Mouse (Mus musculus) liver, embryonic 11.5 days (tissue): ENCODE measurements at regions not wholly inside any gene's neighbourhood (a gene's known extent, or its start where the extent isn't known, plus 50 kb on each side); places are given as distances from the start of the nearest gene placed in this dataset.
A peak's percentile ranks its signal among the peaks of the same experiment; 100 is the strongest.

ENCODE experiments used
- ATAC-seq: fragments of 200-750 bp; cut with Nextera tagmentation; replicated peaks from 2 replicates; pipeline ENCODE4 v1.8.0; 2017; ENCODE audit warnings: moderate number of reproducible peaks, mild to moderate bottlenecking, moderate TSS enrichment, moderate library complexity; ENCODE audit not compliant: low FRiP score
- DNase-seq: peaks from one replicate; pipeline ENCODE4 v3.0.0-alpha.2; 2017; ENCODE audit warnings: low spot score
- H3K27ac ChIP-seq: fragments of 300-500 bp; sonication (generic); 2 replicates; pipeline ENCODE4 v1.5.1; 2014; ENCODE audit warnings: mild to moderate bottlenecking, low read depth, low read length, control low read depth
- H3K27me3 ChIP-seq: fragments of 300-500 bp; sonication (generic); replicated peaks from 2 replicates; pipeline ENCODE4 v1.6.1; 2014; ENCODE audit warnings: low read length, mixed read lengths; ENCODE audit not compliant: control insufficient read depth, insufficient read depth
- H3K36me3 ChIP-seq: fragments of 300-500 bp; sonication (generic); 2 replicates; pipeline ENCODE4 v1.6.1; 2014; ENCODE audit warnings: mild to moderate bottlenecking, low read length, moderate library complexity, mixed read lengths; ENCODE audit not compliant: control insufficient read depth, insufficient read depth
- H3K4me1 ChIP-seq: fragments of 300-500 bp; sonication (generic); replicated peaks from 2 replicates; pipeline ENCODE4 v1.6.1; 2014; ENCODE audit warnings: low read length, mixed read lengths; ENCODE audit not compliant: control insufficient read depth, insufficient read depth
- H3K4me2 ChIP-seq: fragments of 300-500 bp; sonication (generic); 2 replicates; pipeline ENCODE4 v1.6.1; 2014; ENCODE audit warnings: mild to moderate bottlenecking, control low read depth, moderate library complexity
- H3K4me3 ChIP-seq: fragments of 300-500 bp; sonication (generic); 2 replicates; pipeline ENCODE4 v1.5.1; 2014; ENCODE audit warnings: low read depth, low read length, control low read depth
- H3K9ac ChIP-seq: fragments of 300-500 bp; sonication (generic); 2 replicates; pipeline ENCODE4 v1.6.1; 2014; ENCODE audit warnings: low read depth, low read length, control low read depth
- H3K9me3 ChIP-seq: fragments of 300-500 bp; sonication (generic); 2 replicates; pipeline ENCODE4 v1.6.1; 2016; ENCODE audit warnings: low read length, inconsistent platforms, mixed read lengths; ENCODE audit not compliant: control insufficient read depth
- WGBS: fragments of 180-500 bp; shearing (Covaris S2); extraction: QIAGEN DNeasy Blood & Tissue Kit; methylation state at CpG from one replicate; pipeline ENCODE4 v1.1.7; 2014; 5-methylcytosine and 5-hydroxymethylcytosine counted together

- WGBS, result 64% methylated on average over 5 of the region's 5 CpGs
- H3K9me3 ChIP-seq, result no peaks in the 10 kb centered on the region
- H3K27ac ChIP-seq, result no peak overlapping the region
- no peak overlapping the region for H3K4me2 ChIP-seq
- DNase-seq, result no peak
- H3K9ac ChIP-seq, result no peak overlapping the region
- H3K36me3 ChIP-seq, result no peaks in the 10 kb centered on the region
- H3K27me3 ChIP-seq, result no peaks in the 10 kb centered on the region
- ATAC-seq, result no peak
- H3K4me1 ChIP-seq, result no peaks in the 10 kb centered on the region
- no peak overlapping the region for H3K4me3 ChIP-seq
These were observed 281.6 kb upstream of the Tbx3 start for GRCm38 (mm10) chr5:119388841-119389240.

- H3K4me3 ChIP-seq, result no peak overlapping the region
- no peak overlapping the region for H3K4me2 ChIP-seq
- H3K27me3 ChIP-seq, result no peaks in the 10 kb centered on the region
- H3K9me3 ChIP-seq, result no peaks in the 10 kb centered on the region
- 86% methylated on average over 9 of the region's 9 CpGs for WGBS
- H3K9ac ChIP-seq, result no peak overlapping the region
- H3K27ac ChIP-seq, result no peak overlapping the region
- DNase-seq, result no peak
- ATAC-seq, result no peak
- H3K4me1 ChIP-seq, result no peaks in the 10 kb centered on the region
- no peaks in the 10 kb centered on the region for H3K36me3 ChIP-seq
These were observed 281.1 kb upstream of the Tbx3 start for GRCm38 (mm10) chr5:119389384-119389783.

DNA sequence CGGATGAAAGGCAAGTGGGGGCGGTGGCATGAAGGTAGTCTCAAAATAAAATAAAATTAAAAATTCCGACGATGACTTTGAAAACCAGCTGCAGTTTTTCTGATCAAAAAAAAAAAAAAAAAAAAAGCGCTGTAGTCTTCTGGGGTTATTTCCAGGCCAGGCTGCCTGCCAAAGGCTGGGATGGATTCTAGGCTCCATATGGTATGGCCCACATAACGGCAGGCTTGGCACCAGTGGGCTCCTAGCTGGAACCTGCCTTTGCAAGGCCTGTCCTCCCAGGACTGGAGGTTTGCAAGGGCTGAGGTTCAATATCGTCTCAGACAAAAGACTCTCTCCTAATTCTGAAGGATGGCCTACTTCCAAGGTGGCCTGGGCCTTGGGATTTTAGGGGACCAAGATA lies 280.6 kb upstream of the Tbx3 start:
- WGBS, result 83% methylated on average over 7 of the region's 7 CpGs
- no peak overlapping the region for H3K27ac ChIP-seq
- H3K9me3 ChIP-seq, result no peaks in the 10 kb centered on the region
- H3K9ac ChIP-seq, result no peak overlapping the region
- DNase-seq (no peak), ATAC-seq (no peak)
- no peaks in the 10 kb centered on the region for H3K27me3 ChIP-seq
- H3K4me1 ChIP-seq, result no peaks in the 10 kb centered on the region
- H3K36me3 ChIP-seq, result no peaks in the 10 kb centered on the region
- no peak overlapping the region for H3K4me3 ChIP-seq
- no peak overlapping the region for H3K4me2 ChIP-seq

DNA sequence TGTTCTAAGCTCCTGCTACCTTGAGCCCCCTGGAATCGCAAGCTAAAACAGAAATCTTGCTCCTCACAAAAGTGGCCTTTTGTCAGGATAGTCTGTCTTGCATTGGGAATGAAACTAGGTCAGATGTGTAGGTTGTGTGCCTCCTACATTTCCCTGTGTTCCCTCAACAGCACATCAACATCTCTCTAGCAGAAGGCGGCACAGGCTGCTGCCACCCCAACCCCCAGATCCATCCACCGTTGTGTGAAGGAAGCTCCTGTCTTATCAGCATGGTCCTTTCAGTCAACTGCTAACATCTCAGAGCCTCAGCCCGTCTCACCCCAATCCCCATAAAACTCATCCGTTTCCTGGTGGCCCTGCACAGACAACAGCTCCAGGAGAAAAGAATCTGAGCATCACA lies 272.0 kb upstream of the Tbx3 start:
- H3K9ac ChIP-seq, result no peak overlapping the region
- 37% methylated on average over 5 of the region's 5 CpGs for WGBS
- no peaks in the 10 kb centered on the region for H3K9me3 ChIP-seq
- H3K27ac ChIP-seq, result no peak overlapping the region
- H3K36me3 ChIP-seq, result no peaks in the 10 kb centered on the region
- no peak for DNase-seq
- no peak for ATAC-seq
- no peak overlapping the region for H3K4me2 ChIP-seq
- no peaks in the 10 kb centered on the region; the same call in 1 of the 2 replicates for H3K4me1 ChIP-seq
- H3K27me3 ChIP-seq, result no peaks in the 10 kb centered on the region
- H3K4me3 ChIP-seq, result no peak overlapping the region

- Histone ChIP-seq H3K4me1 (no peaks in the 10 kb centered on the region; the same call in 1 of the 2 replicates), H3K9ac (no peak overlapping the region), H3K27ac (peak overlapping the region; percentile 9; the same call in 1 of the 2 replicates), H3K4me3 (no peak overlapping the region), H3K4me2 (no peak overlapping the region), H3K36me3 (no peaks in the 10 kb centered on the region), H3K9me3 (no peaks in the 10 kb centered on the region), H3K27me3 (no peaks in the 10 kb centered on the region)
- DNase-seq (no peak), ATAC-seq (no peak)
- WGBS, result 8% methylated on average over 6 of the region's 6 CpGs
These were observed 270.1 kb upstream of the Tbx3 start for GRCm38 (mm10) chr5:119400223-119400935.

DNA sequence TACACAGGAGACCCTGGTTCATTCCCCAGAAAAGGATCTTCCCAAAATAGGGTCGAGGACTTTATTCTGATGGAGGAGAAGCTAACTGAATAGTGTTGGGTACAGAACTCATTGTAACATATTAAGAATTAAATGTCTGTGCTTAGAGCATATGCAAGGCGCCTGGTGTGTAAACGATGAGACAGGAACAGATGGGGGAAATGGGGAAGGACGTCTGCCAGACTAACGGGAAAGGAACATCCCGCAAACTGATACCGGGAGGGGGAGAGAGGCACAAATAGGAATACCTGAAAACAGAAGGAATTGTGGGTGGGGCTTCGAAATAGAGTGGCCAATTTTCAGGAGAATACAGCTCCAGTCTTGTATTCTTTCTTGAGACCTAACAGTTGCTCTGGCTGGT lies 268.6 kb upstream of the Tbx3 start:
- H3K27me3 ChIP-seq, result no peaks in the 10 kb centered on the region
- 61% methylated on average over 8 of the region's 8 CpGs for WGBS
- H3K27ac ChIP-seq, result no peak overlapping the region
- ATAC-seq (no peak), DNase-seq (no peak)
- no peaks in the 10 kb centered on the region for H3K36me3 ChIP-seq
- H3K4me2 ChIP-seq, result no peak overlapping the region
- no peak overlapping the region for H3K9ac ChIP-seq
- H3K9me3 ChIP-seq, result no peaks in the 10 kb centered on the region
- no peaks in the 10 kb centered on the region; the same call in 1 of the 2 replicates for H3K4me1 ChIP-seq
- no peak overlapping the region for H3K4me3 ChIP-seq

GRCm38 (mm10) chr5:119402651-119403050 lies 267.8 kb upstream of the Tbx3 start:
- Histone ChIP-seq H3K4me1 (no peaks in the 10 kb centered on the region; the same call in 1 of the 2 replicates), H3K27ac (no peak overlapping the region), H3K9ac (no peak overlapping the region), H3K4me2 (no peak overlapping the region), H3K4me3 (no peak overlapping the region), H3K36me3 (no peaks in the 10 kb centered on the region), H3K27me3 (no peaks in the 10 kb centered on the region), H3K9me3 (no peaks in the 10 kb centered on the region)
- ATAC-seq (no peak), DNase-seq (no peak)
- 79% methylated on average over 17 of the region's 17 CpGs for WGBS

DNA sequence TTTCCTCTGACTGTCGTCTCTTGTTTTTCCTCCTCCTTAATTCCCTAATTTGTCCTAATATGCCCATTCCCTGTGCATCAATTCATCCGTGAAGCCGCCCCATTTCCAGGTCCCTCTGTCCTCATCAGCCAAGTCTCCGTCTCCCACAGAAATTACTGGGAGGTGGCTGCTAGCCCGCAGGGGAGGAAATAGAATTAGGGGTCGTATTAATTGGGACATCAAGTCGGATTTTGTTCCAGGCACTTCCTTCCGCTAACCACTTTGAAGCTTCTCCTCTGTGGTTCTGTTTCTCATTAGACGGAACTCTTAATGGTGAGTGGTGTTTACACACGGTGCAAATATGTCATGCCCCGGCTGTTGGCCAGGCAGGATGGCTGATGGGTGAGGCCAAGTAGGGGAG lies 259.5 kb upstream of the Tbx3 start:
- ATAC-seq (no peak), DNase-seq (no peak)
- Histone ChIP-seq H3K4me3 (no peak overlapping the region), H3K9me3 (0 out of 2 replicates have a peak, but pooled peaks cover 2% of the 10 kb centered on the region), H3K4me1 (no peaks in the 10 kb centered on the region), H3K9ac (no peak overlapping the region), H3K36me3 (no peaks in the 10 kb centered on the region), H3K27me3 (no peaks in the 10 kb centered on the region), H3K27ac (no peak overlapping the region), H3K4me2 (no peak overlapping the region)
- 66% methylated on average over 11 of the region's 11 CpGs for WGBS

DNA sequence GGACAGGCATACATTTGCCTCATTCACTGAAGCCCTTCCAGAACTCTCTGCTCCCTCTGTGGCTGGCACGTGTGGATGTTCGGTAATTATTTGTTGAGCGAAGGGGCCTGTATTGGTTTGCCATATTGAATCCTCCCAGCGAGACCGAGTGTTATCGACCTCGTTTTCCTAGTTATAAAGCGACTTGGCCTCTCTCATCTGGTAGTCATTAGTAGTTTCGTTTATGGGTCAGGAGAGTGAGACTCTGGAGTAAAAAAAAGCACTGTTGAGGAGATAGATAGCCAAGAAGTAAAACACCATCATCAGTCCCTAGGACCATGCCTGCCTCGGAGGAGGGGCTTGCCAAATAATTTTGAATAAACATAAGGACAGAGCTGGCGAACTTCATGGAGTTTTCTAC lies 254.6 kb upstream of the Tbx3 start:
- no peaks in the 10 kb centered on the region for H3K36me3 ChIP-seq
- ATAC-seq, result no peak
- H3K27ac ChIP-seq, result no peak overlapping the region
- H3K4me2 ChIP-seq, result no peak overlapping the region
- no peaks in the 10 kb centered on the region for H3K4me1 ChIP-seq
- no peaks in the 10 kb centered on the region for H3K27me3 ChIP-seq
- 80% methylated on average over 11 of the region's 11 CpGs for WGBS
- DNase-seq, result no peak
- no peak overlapping the region for H3K4me3 ChIP-seq
- H3K9me3 ChIP-seq, result 0 out of 2 replicates have a peak, but pooled peaks cover 2% of the 10 kb centered on the region
- H3K9ac ChIP-seq, result no peak overlapping the region
